Mouse (Mus musculus): ENCODE measurements at regions not wholly inside any gene's neighbourhood (a gene's known extent, or its start where the extent isn't known, plus 50 kb on each side); places are given as distances from the start of the nearest gene placed in this dataset.

GRCm38 (mm10) chr7:36488155-36488554 lies 209.8 kb upstream of the Tshz3 start:
- H3K9ac ChIP-seq (ENCODE audit: low read length): no peak overlapping the region
- H3K9me3 ChIP-seq (replicated peaks; ENCODE audit: control insufficient read depth, low read length): no peaks in the 10 kb centered on the region
- H3K4me3 ChIP-seq (ENCODE audit: low read depth, low read length): no peak overlapping the region
- no peak for DNase-seq (ENCODE audit: low spot score)
- no peak overlapping the region for H3K27ac ChIP-seq (ENCODE audit: low read depth, low read length)
- ATAC-seq: no peak
- no peaks in the 10 kb centered on the region for H3K27me3 ChIP-seq (replicated peaks; ENCODE audit: control insufficient read depth, insufficient read depth, low read length)
- WGBS: 91% methylated on average over 9 of the region's 9 CpGs
- H3K36me3 ChIP-seq (ENCODE audit: control insufficient read depth, insufficient read depth, low read length): no peaks in the 10 kb centered on the region
- no peak overlapping the region for H3K4me2 ChIP-seq (ENCODE audit: low read length)
- no peaks in the 10 kb centered on the region for H3K4me1 ChIP-seq (ENCODE audit: control insufficient read depth, insufficient read depth, low read length)

GRCm38 (mm10) chr7:36491173-36491581 lies 206.7 kb upstream of the Tshz3 start:
- no peak for ATAC-seq
- no peaks in the 10 kb centered on the region for H3K4me1 ChIP-seq (ENCODE audit: control insufficient read depth, insufficient read depth, low read length)
- H3K9ac ChIP-seq (ENCODE audit: low read length): no peak overlapping the region
- WGBS: 72% methylated on average over 10 of the region's 10 CpGs
- no peaks in the 10 kb centered on the region for H3K9me3 ChIP-seq (replicated peaks; ENCODE audit: control insufficient read depth, low read length)
- DNase-seq (ENCODE audit: low spot score): peak; percentile 16
- no peak overlapping the region for H3K27ac ChIP-seq (ENCODE audit: low read depth, low read length)
- H3K27me3 ChIP-seq (replicated peaks; ENCODE audit: control insufficient read depth, insufficient read depth, low read length): no peaks in the 10 kb centered on the region
- no peak overlapping the region for H3K4me3 ChIP-seq (ENCODE audit: low read depth, low read length)
- no peak overlapping the region for H3K4me2 ChIP-seq (ENCODE audit: low read length)
- no peaks in the 10 kb centered on the region for H3K36me3 ChIP-seq (ENCODE audit: control insufficient read depth, insufficient read depth, low read length)

DNA sequence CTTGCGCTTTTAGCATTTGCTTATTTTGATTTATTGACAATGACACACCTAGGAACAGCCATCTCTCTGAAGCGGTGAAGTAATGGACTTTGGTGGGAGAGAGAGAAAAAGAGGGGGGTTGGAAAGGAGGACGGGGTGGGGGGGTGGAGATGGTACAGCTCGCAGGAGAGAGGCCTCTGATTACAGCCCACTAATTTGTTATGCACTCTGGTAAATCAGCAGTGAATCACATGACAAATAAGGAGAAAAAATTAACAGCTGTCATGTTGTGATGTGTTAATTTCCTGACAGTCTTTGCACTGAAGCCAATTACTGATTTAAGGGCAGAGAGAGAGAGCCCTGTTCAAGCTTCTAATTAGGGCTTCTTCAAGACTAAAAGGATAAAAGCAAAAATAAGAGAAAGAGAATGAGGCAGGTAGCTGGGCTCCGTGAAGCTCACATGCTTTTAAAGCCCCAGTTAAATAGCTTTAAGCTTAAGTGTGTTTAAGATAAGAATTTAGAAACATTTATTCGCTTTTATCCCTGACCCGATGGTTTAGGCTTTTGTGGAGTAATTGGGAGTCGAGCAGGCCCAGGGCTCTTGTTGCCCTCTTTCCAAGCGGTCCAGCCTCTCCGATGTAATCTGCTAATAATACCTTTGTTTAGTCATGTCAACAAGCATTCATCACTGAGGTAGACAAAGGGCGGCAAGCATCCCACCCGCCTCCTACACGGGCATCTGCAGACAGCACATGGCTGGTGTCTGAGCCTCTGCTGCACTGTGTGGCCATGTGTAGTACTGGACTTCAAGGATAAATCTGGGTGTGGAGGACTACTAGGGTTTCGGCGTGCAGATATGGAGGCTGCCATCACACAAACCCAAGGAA lies 193.7 kb upstream of the Tshz3 start:
- H3K9me3 ChIP-seq (replicated peaks; ENCODE audit: control insufficient read depth, low read length): no peaks in the 10 kb centered on the region
- peak overlapping the region; percentile 89 for H3K27ac ChIP-seq (ENCODE audit: low read depth, low read length)
- H3K9ac ChIP-seq (ENCODE audit: low read length): no peak overlapping the region
- no peaks in the 10 kb centered on the region; the same call in 1 of the 2 replicates for H3K27me3 ChIP-seq (replicated peaks; ENCODE audit: control insufficient read depth, insufficient read depth, low read length)
- H3K4me3 ChIP-seq (ENCODE audit: low read depth, low read length): no peak overlapping the region
- H3K4me1 ChIP-seq (ENCODE audit: control insufficient read depth, insufficient read depth, low read length): peaks cover 17% of the 10 kb centered on the region
- peak overlapping the region; percentile 24; the same call in 1 of the 2 replicates for H3K4me2 ChIP-seq (ENCODE audit: low read length)
- DNase-seq (ENCODE audit: low spot score) (peak; percentile 91), ATAC-seq (peak; percentile 93)
- no peaks in the 10 kb centered on the region for H3K36me3 ChIP-seq (ENCODE audit: control insufficient read depth, insufficient read depth, low read length)
- WGBS: 16% methylated on average over 15 of the region's 15 CpGs

DNA sequence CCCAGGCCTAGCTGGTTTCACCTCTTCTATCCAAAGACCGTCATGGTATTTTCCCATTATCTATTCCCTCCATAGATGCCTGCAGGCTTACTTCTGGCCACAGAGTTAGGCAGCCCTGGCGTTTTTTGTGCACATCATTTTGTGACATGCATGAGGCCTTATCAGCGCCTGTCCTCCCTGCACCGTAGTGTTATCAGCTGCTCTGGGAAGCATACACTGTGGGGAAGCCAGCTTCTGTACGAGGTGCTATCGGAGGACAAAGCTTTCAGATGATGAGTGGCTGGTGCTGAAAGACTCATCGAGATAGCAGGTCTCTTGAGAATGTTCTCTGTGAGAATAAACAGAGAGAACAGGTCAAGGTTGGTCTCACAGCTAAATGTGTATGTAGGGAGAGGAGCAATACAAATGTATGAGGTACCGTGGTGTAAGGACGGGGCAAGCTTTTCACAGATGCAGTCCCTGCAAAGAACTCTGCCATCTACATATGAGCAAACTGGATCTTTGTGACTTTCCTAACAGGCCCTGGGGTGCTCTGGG lies 190.0 kb upstream of the Tshz3 start:
- Histone ChIP-seq H3K4me1 (ENCODE audit: control insufficient read depth, insufficient read depth, low read length) (peaks cover 17% of the 10 kb centered on the region), H3K4me2 (ENCODE audit: low read length) (no peak overlapping the region), H3K27me3 (replicated peaks; ENCODE audit: control insufficient read depth, insufficient read depth, low read length) (no peaks in the 10 kb centered on the region), H3K4me3 (ENCODE audit: low read depth, low read length) (no peak overlapping the region), H3K9me3 (replicated peaks; ENCODE audit: control insufficient read depth, low read length) (no peaks in the 10 kb centered on the region), H3K9ac (ENCODE audit: low read length) (no peak overlapping the region), H3K36me3 (ENCODE audit: control insufficient read depth, insufficient read depth, low read length) (no peaks in the 10 kb centered on the region), H3K27ac (ENCODE audit: low read depth, low read length) (no peak overlapping the region)
- no peak for ATAC-seq
- DNase-seq (ENCODE audit: low spot score): no peak
- 91% methylated on average over 9 of the region's 9 CpGs for WGBS

GRCm38 (mm10) chr7:36513680-36514079 lies 184.2 kb upstream of the Tshz3 start:
- WGBS: 91% methylated on average over 3 of the region's 3 CpGs
- Histone ChIP-seq H3K9me3 (replicated peaks; ENCODE audit: control insufficient read depth, low read length) (no peaks in the 10 kb centered on the region), H3K9ac (ENCODE audit: low read length) (no peak overlapping the region), H3K27me3 (replicated peaks; ENCODE audit: control insufficient read depth, insufficient read depth, low read length) (no peaks in the 10 kb centered on the region), H3K36me3 (ENCODE audit: control insufficient read depth, insufficient read depth, low read length) (no peaks in the 10 kb centered on the region), H3K4me2 (ENCODE audit: low read length) (no peak overlapping the region), H3K4me3 (ENCODE audit: low read depth, low read length) (no peak overlapping the region), H3K27ac (ENCODE audit: low read depth, low read length) (no peak overlapping the region), H3K4me1 (ENCODE audit: control insufficient read depth, insufficient read depth, low read length) (no peaks in the 10 kb centered on the region)
- DNase-seq (ENCODE audit: low spot score) (no peak), ATAC-seq (no peak)

DNA sequence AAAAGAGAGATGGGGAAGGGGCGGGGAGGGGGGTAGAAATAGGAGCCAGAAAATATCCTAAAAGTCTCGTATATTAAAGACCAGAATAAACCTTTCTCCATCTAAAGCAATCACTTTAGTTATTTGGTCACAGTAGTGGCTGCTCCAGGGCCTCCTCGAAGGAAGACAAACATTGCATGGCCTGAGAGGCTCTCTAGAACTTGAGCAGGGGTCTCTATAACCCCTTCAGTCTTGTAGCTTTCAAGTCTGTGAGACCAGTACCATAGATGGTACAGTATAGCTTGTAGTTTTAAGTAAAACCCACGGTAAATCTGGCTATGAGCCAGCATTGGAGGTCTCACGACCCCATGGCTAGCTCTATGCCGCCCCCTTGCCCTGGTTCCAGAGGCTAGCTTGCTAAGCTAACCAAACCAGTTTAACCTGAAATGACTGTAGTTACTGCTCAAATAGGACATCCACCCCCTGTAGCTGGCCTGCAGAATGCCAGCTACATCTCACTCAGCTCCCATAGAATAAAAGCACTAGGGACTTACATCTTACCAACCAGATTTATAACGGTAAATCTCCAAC lies 181.7 kb upstream of the Tshz3 start:
- no peaks in the 10 kb centered on the region for H3K36me3 ChIP-seq (ENCODE audit: control insufficient read depth, insufficient read depth, low read length)
- H3K4me2 ChIP-seq (ENCODE audit: low read length): no peak overlapping the region
- no peak overlapping the region for H3K9ac ChIP-seq (ENCODE audit: low read length)
- H3K4me1 ChIP-seq (ENCODE audit: control insufficient read depth, insufficient read depth, low read length): no peaks in the 10 kb centered on the region
- no peak for DNase-seq (ENCODE audit: low spot score)
- ATAC-seq: no peak
- no peak overlapping the region for H3K4me3 ChIP-seq (ENCODE audit: low read depth, low read length)
- 73% methylated on average over 7 of the region's 7 CpGs for WGBS
- H3K9me3 ChIP-seq (replicated peaks; ENCODE audit: control insufficient read depth, low read length): no peaks in the 10 kb centered on the region
- H3K27me3 ChIP-seq (replicated peaks; ENCODE audit: control insufficient read depth, insufficient read depth, low read length): no peaks in the 10 kb centered on the region
- no peak overlapping the region for H3K27ac ChIP-seq (ENCODE audit: low read depth, low read length)

DNA sequence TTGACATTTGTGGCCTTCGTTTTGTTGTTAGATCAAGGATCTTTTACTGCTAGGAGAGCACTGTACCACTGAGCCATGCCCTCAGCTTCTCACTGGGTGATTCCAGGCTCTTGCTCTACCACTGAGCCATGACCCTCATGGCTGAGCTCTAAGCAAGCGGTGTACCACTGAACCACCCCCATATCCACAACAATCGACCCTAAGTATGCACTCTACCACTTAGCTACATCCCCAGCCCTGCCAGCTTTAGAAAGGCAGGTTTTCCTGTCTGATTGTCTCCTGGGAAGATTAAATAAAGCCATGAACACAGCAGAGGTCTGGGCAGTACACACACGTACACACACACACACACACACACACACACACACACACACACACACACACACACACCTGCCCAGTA lies 178.9 kb upstream of the Tshz3 start:
- Histone ChIP-seq H3K4me1 (ENCODE audit: control insufficient read depth, insufficient read depth, low read length) (no peaks in the 10 kb centered on the region), H3K9me3 (replicated peaks; ENCODE audit: control insufficient read depth, low read length) (no peaks in the 10 kb centered on the region), H3K9ac (ENCODE audit: low read length) (no peak overlapping the region), H3K27me3 (replicated peaks; ENCODE audit: control insufficient read depth, insufficient read depth, low read length) (no peaks in the 10 kb centered on the region), H3K27ac (ENCODE audit: low read depth, low read length) (no peak overlapping the region), H3K4me2 (ENCODE audit: low read length) (no peak overlapping the region), H3K36me3 (ENCODE audit: control insufficient read depth, insufficient read depth, low read length) (no peaks in the 10 kb centered on the region), H3K4me3 (ENCODE audit: low read depth, low read length) (no peak overlapping the region)
- no peak for DNase-seq (ENCODE audit: low spot score)
- ATAC-seq: no peak
- 88% methylated on average over 4 of the region's 4 CpGs for WGBS

DNA sequence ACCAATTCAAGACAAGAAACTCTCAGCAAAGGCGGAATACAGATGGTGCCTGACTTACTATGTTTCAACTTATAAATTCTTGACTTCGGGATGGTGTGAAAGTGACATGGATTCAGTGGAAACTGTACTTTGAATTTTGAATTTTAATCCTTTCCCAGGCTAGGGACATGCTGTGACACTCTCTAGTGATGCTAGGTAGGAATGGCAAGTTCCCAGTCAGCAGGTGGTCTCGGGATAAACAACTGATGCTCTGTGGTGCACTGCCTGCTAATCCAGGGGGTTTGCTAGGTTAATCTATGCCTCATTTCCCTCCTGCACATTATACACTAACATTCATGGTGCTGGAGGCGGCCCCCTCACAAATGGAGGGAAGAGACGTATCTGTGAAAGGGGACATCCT lies 175.0 kb upstream of the Tshz3 start:
- Histone ChIP-seq H3K4me3 (ENCODE audit: low read depth, low read length) (no peak overlapping the region), H3K9ac (ENCODE audit: low read length) (no peak overlapping the region), H3K27ac (ENCODE audit: low read depth, low read length) (no peak overlapping the region), H3K4me2 (ENCODE audit: low read length) (no peak overlapping the region), H3K9me3 (replicated peaks; ENCODE audit: control insufficient read depth, low read length) (no peaks in the 10 kb centered on the region), H3K4me1 (ENCODE audit: control insufficient read depth, insufficient read depth, low read length) (no peaks in the 10 kb centered on the region), H3K36me3 (ENCODE audit: control insufficient read depth, insufficient read depth, low read length) (no peaks in the 10 kb centered on the region), H3K27me3 (replicated peaks; ENCODE audit: control insufficient read depth, insufficient read depth, low read length) (no peaks in the 10 kb centered on the region)
- peak; percentile 12; the same call in 1 of the 2 replicates for ATAC-seq
- peak; percentile 37 for DNase-seq (ENCODE audit: low spot score)
- 60% methylated on average over 5 of the region's 5 CpGs for WGBS

- peak; percentile 61; the same call in 1 of the 2 replicates for ATAC-seq
- Histone ChIP-seq H3K4me2 (ENCODE audit: low read length) (no peak overlapping the region), H3K4me1 (ENCODE audit: control insufficient read depth, insufficient read depth, low read length) (no peaks in the 10 kb centered on the region), H3K27me3 (replicated peaks; ENCODE audit: control insufficient read depth, insufficient read depth, low read length) (no peaks in the 10 kb centered on the region), H3K9me3 (replicated peaks; ENCODE audit: control insufficient read depth, low read length) (no peaks in the 10 kb centered on the region), H3K36me3 (ENCODE audit: control insufficient read depth, insufficient read depth, low read length) (no peaks in the 10 kb centered on the region), H3K27ac (ENCODE audit: low read depth, low read length) (no peak overlapping the region), H3K9ac (ENCODE audit: low read length) (no peak overlapping the region), H3K4me3 (ENCODE audit: low read depth, low read length) (no peak overlapping the region)
- 43% methylated on average over 7 of the region's 7 CpGs for WGBS
- peak; percentile 70 for DNase-seq (ENCODE audit: low spot score)
These were observed 171.8 kb upstream of the Tshz3 start for GRCm38 (mm10) chr7:36526148-36526547.

Measured in forebrain, embryonic 14.5 days (tissue).